Comparison of ENCODE assay signal across 13 mouse cellular contexts in genomic region chr3:90537905-90538296, GRCm38 (mm10). TPM values are rescaled to one million over a fixed set of nuclear protein-coding genes. Genes with fewer than 3 reads are reported as not detected.
DNase-seq lines count a peak whose midpoint lies in the region; ATAC-seq and TF ChIP-seq lines count a peak whose summit lies in the region.
"Had no signal": no experiment of that assay in that cellular context is flagged by ENCODE, and none has a peak within 500 bp of the region (broad histone marks: within the 10 kb centered on the region; RNA-seq: fewer than 3 reads in every experiment).

No protein-coding gene starts in this region.

- peaks cover 22% of the 10 kb centered on the region for H3K79me2 ChIP-seq in myocyte (ENCODE audit: control insufficient read depth, insufficient read depth)

- peak overlapping the region; percentile 5 for H3ac ChIP-seq in myocyte (ENCODE audit: control insufficient read depth, insufficient read length)

- no peak for ATAC-seq in hindbrain, embryonic 16.5 days
- no peak for ATAC-seq in hindbrain, embryonic 14.5 days (ENCODE audit: low FRiP score)
- no peak for ATAC-seq in lung, embryonic 16.5 days (ENCODE audit: low read depth)
- peak; percentile 34 for ATAC-seq in intestine, embryonic 16.5 days
- ATAC-seq in forebrain, postnatal 0 days = no peak
- ATAC-seq: activated CD4-positive, CD25-positive, alpha-beta regulatory T cell, adult 4 months had no signal

- WGBS in hindbrain, embryonic 16.5 days = 84% methylated on average over 5 of the region's 5 CpGs
- 85% methylated on average over 5 of the region's 5 CpGs for WGBS in hindbrain, embryonic 14.5 days
- 57% methylated on average over 5 of the region's 5 CpGs for WGBS in lung, embryonic 16.5 days
- 75% methylated on average over 5 of the region's 5 CpGs for whole genome bisulfite sequencing in intestine, embryonic 16.5 days
- WGBS in forebrain, postnatal 0 days = 82% methylated on average over 5 of the region's 5 CpGs

- H3K9ac ChIP-seq in hindbrain, embryonic 16.5 days (ENCODE audit: low read depth, low read length) = no peak overlapping the region; the same call in 1 of the 2 replicates
- H3K9ac ChIP-seq in hindbrain, embryonic 14.5 days = no peak overlapping the region
- peak overlapping the region; percentile 53 for H3K9ac ChIP-seq in lung, embryonic 16.5 days (ENCODE audit: low read length)
- H3K9ac ChIP-seq in intestine, embryonic 16.5 days (ENCODE audit: low read depth, low read length) = peak overlapping the region; percentile 59
- no peak overlapping the region for H3K9ac ChIP-seq in forebrain, postnatal 0 days
- H3K9ac ChIP-seq: neural tube, embryonic 12.5 days had no signal

- H3K4me1 ChIP-seq in hindbrain, embryonic 16.5 days (ENCODE audit: control insufficient read depth, insufficient read depth, low read depth, low read length) = peaks cover 4% of the 10 kb centered on the region; the same call in 1 of the 2 replicates
- 0 out of 2 replicates have a peak, but pooled peaks cover 4% of the 10 kb centered on the region for H3K4me1 ChIP-seq in hindbrain, embryonic 14.5 days (replicated peaks; ENCODE audit: control insufficient read depth, insufficient read depth, low read length)
- H3K4me1 ChIP-seq in lung, embryonic 16.5 days (replicated peaks; ENCODE audit: control insufficient read depth, insufficient read depth, low read length) = no peaks in the 10 kb centered on the region; the same call in 1 of the 2 replicates
- peaks cover 17% of the 10 kb centered on the region; the same call in 1 of the 2 replicates for H3K4me1 ChIP-seq in intestine, embryonic 16.5 days (ENCODE audit: control insufficient read depth, insufficient read depth, low read length)
- 0 out of 2 replicates have a peak, but pooled peaks cover 4% of the 10 kb centered on the region for H3K4me1 ChIP-seq in forebrain, postnatal 0 days (ENCODE audit: insufficient read depth)

- H3K36me3 ChIP-seq in hindbrain, embryonic 16.5 days (ENCODE audit: control insufficient read depth, insufficient read depth, low read length) = no peaks in the 10 kb centered on the region
- H3K36me3 ChIP-seq in hindbrain, embryonic 14.5 days (replicated peaks; ENCODE audit: control insufficient read depth, insufficient read depth) = no peaks in the 10 kb centered on the region
- H3K36me3 ChIP-seq in lung, embryonic 16.5 days (ENCODE audit: control insufficient read depth, insufficient read depth, low read length) = no peaks in the 10 kb centered on the region
- H3K36me3 ChIP-seq in intestine, embryonic 16.5 days (ENCODE audit: control insufficient read depth, insufficient read depth, low read length) = no peaks in the 10 kb centered on the region
- no peaks in the 10 kb centered on the region for H3K36me3 ChIP-seq in myocyte (ENCODE audit: control insufficient read depth, insufficient read depth)
- no peaks in the 10 kb centered on the region for H3K36me3 ChIP-seq in forebrain, postnatal 0 days (ENCODE audit: insufficient read depth)
- H3K36me3 ChIP-seq: neural tube, embryonic 12.5 days had no signal

- no peak for TF ChIP-seq POLR2A in myocyte (IDR thresholded peaks at IDR 0.05; ENCODE audit: insufficient read length, low read depth)

- no peaks in the 10 kb centered on the region for H3K9me3 ChIP-seq in hindbrain, embryonic 16.5 days (ENCODE audit: control insufficient read depth, low read length)
- H3K9me3 ChIP-seq in hindbrain, embryonic 14.5 days (ENCODE audit: control insufficient read depth, low read length) = no peaks in the 10 kb centered on the region
- H3K9me3 ChIP-seq in lung, embryonic 16.5 days (ENCODE audit: control insufficient read depth, low read length) = no peaks in the 10 kb centered on the region
- H3K9me3 ChIP-seq in intestine, embryonic 16.5 days (ENCODE audit: control insufficient read depth, low read length) = no peaks in the 10 kb centered on the region
- no peaks in the 10 kb centered on the region for H3K9me3 ChIP-seq in forebrain, postnatal 0 days (ENCODE audit: low read length)
- H3K9me3 ChIP-seq: neural tube, embryonic 12.5 days had no signal

- no peaks in the 10 kb centered on the region for H3K27me3 ChIP-seq in hindbrain, embryonic 16.5 days (replicated peaks; ENCODE audit: control insufficient read depth, insufficient read depth, low read length)
- H3K27me3 ChIP-seq in hindbrain, embryonic 14.5 days (ENCODE audit: control insufficient read depth, insufficient read depth, low read length) = no peaks in the 10 kb centered on the region
- no peaks in the 10 kb centered on the region for H3K27me3 ChIP-seq in lung, embryonic 16.5 days (ENCODE audit: control insufficient read depth, insufficient read depth, low read depth, low read length)
- no peaks in the 10 kb centered on the region for H3K27me3 ChIP-seq in intestine, embryonic 16.5 days (replicated peaks; ENCODE audit: control insufficient read depth, insufficient read depth, low read length)
- H3K27me3 ChIP-seq in myocyte (ENCODE audit: control insufficient read depth, insufficient read depth, insufficient read length) = no peaks in the 10 kb centered on the region
- no peaks in the 10 kb centered on the region for H3K27me3 ChIP-seq in forebrain, postnatal 0 days (ENCODE audit: insufficient read depth, low read length)
- H3K27me3 ChIP-seq: neural tube, embryonic 12.5 days had no signal

- H3K27ac ChIP-seq in hindbrain, embryonic 16.5 days (ENCODE audit: low read depth, low read length) = no peak overlapping the region
- no peak overlapping the region for H3K27ac ChIP-seq in hindbrain, embryonic 14.5 days
- H3K27ac ChIP-seq in lung, embryonic 16.5 days (ENCODE audit: low read length) = peak overlapping the region; percentile 82
- peak overlapping the region; percentile 57; the same call in 1 of the 2 replicates for H3K27ac ChIP-seq in intestine, embryonic 16.5 days (ENCODE audit: low read length)
- H3K27ac ChIP-seq in forebrain, postnatal 0 days (ENCODE audit: low read depth, low read length) = no peak overlapping the region
- H3K27ac ChIP-seq: neural tube, embryonic 12.5 days had no signal

- DNase-seq in hindbrain, embryonic 14.5 days (ENCODE audit: low spot score) = no peak
- no peak for DNase-seq in lung, postnatal 4 days
- no peak for DNase-seq in forebrain, postnatal 0 days
- no peak for DNase-seq in ovary, postnatal 14 days (ENCODE audit: low spot score)
- DNase-seq: thymus, postnatal 14 days had no signal

- no peak for TF ChIP-seq CTCF in forebrain, postnatal 0 days (IDR thresholded peaks at IDR 0.05; ENCODE audit: low read depth)

- H3K4me2 ChIP-seq in hindbrain, embryonic 16.5 days (ENCODE audit: low read length) = peak overlapping the region; percentile 37; the same call in 1 of the 2 replicates
- no peak overlapping the region for H3K4me2 ChIP-seq in hindbrain, embryonic 14.5 days (replicated peaks)
- peak overlapping the region; percentile 43 for H3K4me2 ChIP-seq in lung, embryonic 16.5 days (ENCODE audit: low read depth, low read length)
- H3K4me2 ChIP-seq in intestine, embryonic 16.5 days (ENCODE audit: low read depth, low read length) = peak overlapping the region; percentile 48
- peak overlapping the region; percentile 96 for H3K4me2 ChIP-seq in myocyte (ENCODE audit: low read depth)
- H3K4me2 ChIP-seq in forebrain, postnatal 0 days (ENCODE audit: low read depth) = no peak overlapping the region
- H3K4me2 ChIP-seq: neural tube, embryonic 12.5 days had no signal

- no peak overlapping the region for H3K4me3 ChIP-seq in hindbrain, embryonic 16.5 days (ENCODE audit: low read length)
- H3K4me3 ChIP-seq in hindbrain, embryonic 14.5 days (replicated peaks; ENCODE audit: low read length) = no peak overlapping the region
- H3K4me3 ChIP-seq in lung, embryonic 16.5 days (ENCODE audit: low read length) = peak overlapping the region; percentile 43
- peak overlapping the region; percentile 41 for H3K4me3 ChIP-seq in intestine, embryonic 16.5 days (ENCODE audit: low read length)
- peak overlapping the region; percentile 67 for H3K4me3 ChIP-seq in myocyte
- H3K4me3 ChIP-seq in forebrain, postnatal 0 days (ENCODE audit: low read depth, low read length) = no peak overlapping the region
- H3K4me3 ChIP-seq: neural tube, embryonic 12.5 days had no signal

RNA-seq across cellular contexts. Expression of gene S100a16, which starts 0.8 kb away (rescaled TPM):
- polyA plus RNA-seq in hindbrain, embryonic 16.5 days (2015; fragmentation: Nextera tagmentation; extraction: Ambion mirVana) = 50.5 and 60.8 TPM in 2 replicates
- polyA plus RNA-seq in hindbrain, embryonic 14.5 days (2014; fragmentation: Nextera tagmentation; extraction: Ambion mirVana) = 37.8 and 40.3 TPM in 2 replicates
- 241 and 257 TPM in 2 replicates for polyA plus RNA-seq in lung, embryonic 16.5 days (2015; fragmentation: Nextera tagmentation; extraction: Ambion mirVana)
- polyA plus RNA-seq in intestine, embryonic 16.5 days (2015; fragmentation: Nextera tagmentation; extraction: Ambion mirVana) = 99.1 and 113 TPM in 2 replicates
- 210 TPM for polyA plus RNA-seq in myocyte (2012; fragmentation: generic; extraction: Trizol)
- 39.4 and 48.7 TPM in 2 replicates for total RNA-seq in forebrain, postnatal 0 days (2014; rRNA removed)
- 74.4 and 78.6 TPM in 2 replicates for polyA plus RNA-seq in forebrain, postnatal 0 days (2015; fragmentation: Nextera tagmentation; extraction: Ambion mirVana)
- total RNA-seq: hematopoietic stem cell, adult 5-6 weeks had no signal
- polyA plus RNA-seq: activated CD4-positive, CD25-positive, alpha-beta regulatory T cell, adult 4 months had no signal

RNA-seq across cellular contexts. Expression of gene S100a14, which starts 11.2 kb away (rescaled TPM):
- 0.19 TPM in 1 of 2 replicates, not detected in the other for polyA plus RNA-seq in hindbrain, embryonic 16.5 days (2015; fragmentation: Nextera tagmentation; extraction: Ambion mirVana)
- not detected in 2 replicates for polyA plus RNA-seq in hindbrain, embryonic 14.5 days (2014; fragmentation: Nextera tagmentation; extraction: Ambion mirVana)
- 11.7 and 16.4 TPM in 2 replicates for polyA plus RNA-seq in lung, embryonic 16.5 days (2015; fragmentation: Nextera tagmentation; extraction: Ambion mirVana)
- 7.1 and 10.7 TPM in 2 replicates for polyA plus RNA-seq in intestine, embryonic 16.5 days (2015; fragmentation: Nextera tagmentation; extraction: Ambion mirVana)
- 2.9 TPM for polyA plus RNA-seq in myocyte (2012; fragmentation: generic; extraction: Trizol)
- total RNA-seq in forebrain, postnatal 0 days (2014; rRNA removed) = 0.08 TPM in 1 of 2 replicates, not detected in the other
- not detected in 2 replicates for polyA plus RNA-seq in forebrain, postnatal 0 days (2015; fragmentation: Nextera tagmentation; extraction: Ambion mirVana)
- total RNA-seq: hematopoietic stem cell, adult 5-6 weeks had no signal
- polyA plus RNA-seq: neural tube, embryonic 12.5 days had no signal

RNA-seq across cellular contexts. Expression of gene S100a3, which starts 22.5 kb away (rescaled TPM):
- 1.0 and 1.6 TPM in 2 replicates for polyA plus RNA-seq in hindbrain, embryonic 16.5 days (2015; fragmentation: Nextera tagmentation; extraction: Ambion mirVana)
- 2.4 and 3.4 TPM in 2 replicates for polyA plus RNA-seq in hindbrain, embryonic 14.5 days (2014; fragmentation: Nextera tagmentation; extraction: Ambion mirVana)
- 0.25 and 1.1 TPM in 2 replicates for polyA plus RNA-seq in lung, embryonic 16.5 days (2015; fragmentation: Nextera tagmentation; extraction: Ambion mirVana)
- 0.23 and 0.29 TPM in 2 replicates for polyA plus RNA-seq in intestine, embryonic 16.5 days (2015; fragmentation: Nextera tagmentation; extraction: Ambion mirVana)
- polyA plus RNA-seq in myocyte (2012; fragmentation: generic; extraction: Trizol) = 4.7 TPM
- 0.10 and 0.23 TPM in 2 replicates for total RNA-seq in forebrain, postnatal 0 days (2014; rRNA removed)
- polyA plus RNA-seq in forebrain, postnatal 0 days (2015; fragmentation: Nextera tagmentation; extraction: Ambion mirVana) = 0.51 and 0.52 TPM in 2 replicates
- total RNA-seq: hematopoietic stem cell, adult 5-6 weeks had no signal
- polyA plus RNA-seq: embryonic facial prominence, embryonic 11.5 days; neural tube, embryonic 12.5 days had no signal

RNA-seq across cellular contexts. Expression of gene S100a13, which starts 23.7 kb away (rescaled TPM):
- 13.6 and 17.2 TPM in 2 replicates for polyA plus RNA-seq in hindbrain, embryonic 16.5 days (2015; fragmentation: Nextera tagmentation; extraction: Ambion mirVana)
- 11.9 TPM in 2 replicates for polyA plus RNA-seq in hindbrain, embryonic 14.5 days (2014; fragmentation: Nextera tagmentation; extraction: Ambion mirVana)
- polyA plus RNA-seq in lung, embryonic 16.5 days (2015; fragmentation: Nextera tagmentation; extraction: Ambion mirVana) = 59.1 and 63.3 TPM in 2 replicates
- polyA plus RNA-seq in intestine, embryonic 16.5 days (2015; fragmentation: Nextera tagmentation; extraction: Ambion mirVana) = 38.5 and 40.8 TPM in 2 replicates
- polyA plus RNA-seq in myocyte (2012; fragmentation: generic; extraction: Trizol) = 106 TPM
- 8.4 and 11.2 TPM in 2 replicates for total RNA-seq in forebrain, postnatal 0 days (2014; rRNA removed)
- polyA plus RNA-seq in forebrain, postnatal 0 days (2015; fragmentation: Nextera tagmentation; extraction: Ambion mirVana) = 16.1 and 20.5 TPM in 2 replicates

RNA-seq across cellular contexts. Expression of gene S100a1, which starts 23.7 kb away (rescaled TPM):
- 26.1 and 40.5 TPM in 2 replicates for polyA plus RNA-seq in hindbrain, embryonic 16.5 days (2015; fragmentation: Nextera tagmentation; extraction: Ambion mirVana)
- 19.8 TPM in 2 replicates for polyA plus RNA-seq in hindbrain, embryonic 14.5 days (2014; fragmentation: Nextera tagmentation; extraction: Ambion mirVana)
- 59.3 and 73.2 TPM in 2 replicates for polyA plus RNA-seq in lung, embryonic 16.5 days (2015; fragmentation: Nextera tagmentation; extraction: Ambion mirVana)
- polyA plus RNA-seq in intestine, embryonic 16.5 days (2015; fragmentation: Nextera tagmentation; extraction: Ambion mirVana) = 142 and 192 TPM in 2 replicates
- polyA plus RNA-seq in myocyte (2012; fragmentation: generic; extraction: Trizol) = 189 TPM
- 16.1 and 33.6 TPM in 2 replicates for total RNA-seq in forebrain, postnatal 0 days (2014; rRNA removed)
- 47.0 and 52.8 TPM in 2 replicates for polyA plus RNA-seq in forebrain, postnatal 0 days (2015; fragmentation: Nextera tagmentation; extraction: Ambion mirVana)

Comparison
In these comparisons a context has a peak if more than half of its experiments do, and no peak if none do; other contexts are left out.
1. H3K4me2 ChIP-seq: peak in hindbrain, embryonic 16.5 days (single experiment), lung, embryonic 16.5 days (single experiment), intestine, embryonic 16.5 days (single experiment) and myocyte (single experiment); none in hindbrain, embryonic 14.5 days (single experiment) and forebrain, postnatal 0 days (single experiment).
2. H3K27ac ChIP-seq: peak in lung, embryonic 16.5 days (single experiment) and intestine, embryonic 16.5 days (single experiment); none in hindbrain, embryonic 16.5 days (single experiment), hindbrain, embryonic 14.5 days (single experiment) and forebrain, postnatal 0 days (single experiment).
3. H3K4me3 ChIP-seq: peak in lung, embryonic 16.5 days (single experiment), intestine, embryonic 16.5 days (single experiment) and myocyte (single experiment); none in hindbrain, embryonic 16.5 days (single experiment), hindbrain, embryonic 14.5 days (single experiment) and forebrain, postnatal 0 days (single experiment).
4. H3K9ac ChIP-seq: peak in lung, embryonic 16.5 days (single experiment) and intestine, embryonic 16.5 days (single experiment); none in hindbrain, embryonic 16.5 days (single experiment), hindbrain, embryonic 14.5 days (single experiment) and forebrain, postnatal 0 days (single experiment).